Mouse (Mus musculus): ENCODE results near the gene Fam221b. TPM values are rescaled to one million over a fixed set of nuclear protein-coding genes. Genes with fewer than 3 reads are reported as not detected.

Gene Fam221b
- polyA plus RNA-seq, 1 experiment from 2014 or later: 2.8 TPM

Small RNAs within 50 kb of the gene (microRNA-seq; reads per million reads assigned to microRNA genes)
- 0.59 reads per million for gene Gm25262

Other genes starting within 250 kb of the Fam221b start
- 0.87 and 1.4 TPM in 2 replicates for gene Fam166b, start 240.0 kb downstream of the Fam221b start, polyA plus RNA-seq (2015; fragmentation: Nextera tagmentation; extraction: Ambion mirVana)
- 2.2 and 3.4 TPM in 2 replicates for gene Tesk1, start 227.2 kb downstream of the Fam221b start, polyA plus RNA-seq (2015; fragmentation: Nextera tagmentation; extraction: Ambion mirVana)
- 2.0 and 3.0 TPM in 2 replicates for gene Cd72, start 214.5 kb downstream of the Fam221b start, polyA plus RNA-seq (2015; fragmentation: Nextera tagmentation; extraction: Ambion mirVana)
- 0.25 and 0.74 TPM in 2 replicates for gene Sit1, start 185.4 kb downstream of the Fam221b start, polyA plus RNA-seq (2015; fragmentation: Nextera tagmentation; extraction: Ambion mirVana)
- gene Ccdc107, start 176.2 kb downstream of the Fam221b start, polyA plus RNA-seq (2015; fragmentation: Nextera tagmentation; extraction: Ambion mirVana): 73.7 and 73.8 TPM in 2 replicates
- gene Arhgef39, start 169.4 kb downstream of the Fam221b start, polyA plus RNA-seq (2015; fragmentation: Nextera tagmentation; extraction: Ambion mirVana): 47.7 and 56.1 TPM in 2 replicates
- gene Car9, start 162.2 kb downstream of the Fam221b start, polyA plus RNA-seq (2015; fragmentation: Nextera tagmentation; extraction: Ambion mirVana): 5.5 and 6.4 TPM in 2 replicates
- gene Tpm2, start 145.4 kb downstream of the Fam221b start, polyA plus RNA-seq (2015; fragmentation: Nextera tagmentation; extraction: Ambion mirVana): 203 and 218 TPM in 2 replicates
- 69.5 and 70.9 TPM in 2 replicates for gene Creb3, start 106.8 kb downstream of the Fam221b start, polyA plus RNA-seq (2015; fragmentation: Nextera tagmentation; extraction: Ambion mirVana)
- 68.7 and 84.9 TPM in 2 replicates for gene Tln1, start 106.5 kb downstream of the Fam221b start, polyA plus RNA-seq (2015; fragmentation: Nextera tagmentation; extraction: Ambion mirVana)
- 23.1 and 25.0 TPM in 2 replicates for gene Rgp1, start 90.4 kb downstream of the Fam221b start, polyA plus RNA-seq (2015; fragmentation: Nextera tagmentation; extraction: Ambion mirVana)
- 21.0 and 21.3 TPM in 2 replicates for gene Gba2, start 90.3 kb downstream of the Fam221b start, polyA plus RNA-seq (2015; fragmentation: Nextera tagmentation; extraction: Ambion mirVana)
- gene Msmp, start 84.7 kb downstream of the Fam221b start, polyA plus RNA-seq (2015; fragmentation: Nextera tagmentation; extraction: Ambion mirVana): 0.38 and 1.1 TPM in 2 replicates
- gene Npr2, start 37.2 kb downstream of the Fam221b start, polyA plus RNA-seq (2015; fragmentation: Nextera tagmentation; extraction: Ambion mirVana): 11.1 and 11.6 TPM in 2 replicates
- 9.0 and 9.6 TPM in 2 replicates for gene Spag8, start 15.6 kb downstream of the Fam221b start, polyA plus RNA-seq (2015; fragmentation: Nextera tagmentation; extraction: Ambion mirVana)
- 120 and 127 TPM in 2 replicates for gene Hint2, start 12.7 kb downstream of the Fam221b start, polyA plus RNA-seq (2015; fragmentation: Nextera tagmentation; extraction: Ambion mirVana)
- 4.8 and 5.4 TPM in 2 replicates for gene Tmem8b, start 174 bp downstream of the Fam221b start, polyA plus RNA-seq (2015; fragmentation: Nextera tagmentation; extraction: Ambion mirVana)
- not detected in 2 replicates for gene Olfr70, start 31.7 kb upstream of the Fam221b start, polyA plus RNA-seq (2015; fragmentation: Nextera tagmentation; extraction: Ambion mirVana)
- 0.08 and 0.16 TPM in 2 replicates for gene Olfr71, start 41.1 kb upstream of the Fam221b start, polyA plus RNA-seq (2015; fragmentation: Nextera tagmentation; extraction: Ambion mirVana)
- gene Hrct1, start 58.0 kb upstream of the Fam221b start, polyA plus RNA-seq (2015; fragmentation: Nextera tagmentation; extraction: Ambion mirVana): 2.0 and 2.9 TPM in 2 replicates
- 1.2 and 2.1 TPM in 2 replicates for gene Spaar, start 60.9 kb upstream of the Fam221b start, polyA plus RNA-seq (2015; fragmentation: Nextera tagmentation; extraction: Ambion mirVana)
- gene Olfr159, start 101.9 kb upstream of the Fam221b start, polyA plus RNA-seq (2015; fragmentation: Nextera tagmentation; extraction: Ambion mirVana): not detected in 2 replicates
- not detected in 2 replicates for gene Olfr156, start 154.8 kb upstream of the Fam221b start, polyA plus RNA-seq (2015; fragmentation: Nextera tagmentation; extraction: Ambion mirVana)
- gene Olfr157, start 171.1 kb upstream of the Fam221b start, polyA plus RNA-seq (2015; fragmentation: Nextera tagmentation; extraction: Ambion mirVana): not detected in 2 replicates
- not detected in 2 replicates for gene Olfr155, start 182.4 kb upstream of the Fam221b start, polyA plus RNA-seq (2015; fragmentation: Nextera tagmentation; extraction: Ambion mirVana)
- 24.1 and 25.2 TPM in 2 replicates for gene Reck, start 206.4 kb upstream of the Fam221b start, polyA plus RNA-seq (2015; fragmentation: Nextera tagmentation; extraction: Ambion mirVana)

Measured in lung, embryonic 16.5 days (tissue).